Mouse (Mus musculus): Measurements from ENCODE around the gene Slc16a7.

Gene Slc16a7

DNA sequence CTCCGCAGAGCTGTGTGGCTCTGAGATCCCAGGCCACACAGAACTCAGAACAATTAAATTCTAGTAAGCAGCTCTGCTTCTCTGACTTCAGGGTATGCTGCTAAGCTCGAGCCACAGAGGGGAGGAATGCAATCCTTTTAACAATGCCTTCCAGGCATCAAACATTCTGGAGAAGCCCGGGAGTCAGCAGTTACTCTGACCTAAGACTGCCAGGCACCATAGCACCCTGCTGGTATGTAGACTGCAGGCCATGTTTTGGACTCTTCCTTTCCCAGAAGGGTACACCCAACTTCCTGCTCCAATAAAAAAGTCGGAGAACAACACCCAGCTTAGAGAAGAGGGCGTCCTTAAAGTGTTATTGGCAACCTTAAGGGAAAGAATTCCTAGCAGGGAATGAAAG, 205.1 kb downstream of the Slc16a7 start:
- DNase-seq (ENCODE audit: low spot score), result no peak

DNA sequence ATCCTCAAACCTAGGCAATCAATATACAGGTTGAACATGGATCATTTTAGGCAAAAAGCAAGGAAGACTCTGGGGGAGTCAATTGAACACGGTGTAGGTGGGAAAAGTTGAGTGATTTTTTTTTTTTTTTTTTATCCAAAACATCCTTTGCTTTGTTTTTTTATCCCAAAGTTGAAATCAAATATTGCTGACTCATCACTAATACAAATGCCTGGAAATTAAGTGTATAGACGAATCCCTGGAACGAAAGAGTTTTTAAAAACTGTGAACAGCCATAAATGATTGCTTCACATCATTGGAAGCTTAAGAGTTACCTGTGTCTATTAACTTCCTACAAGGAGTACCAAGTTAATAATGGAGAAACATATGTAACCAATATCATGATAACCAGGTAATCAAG, 206.7 kb downstream of the Slc16a7 start:
- DNase-seq (ENCODE audit: low spot score), result no peak

GRCm38 (mm10) chr10:125177782-125178181, 211.5 kb downstream of the Slc16a7 start:
- DNase-seq (ENCODE audit: low spot score), result no peak

GRCm38 (mm10) chr10:125175013-125175650, 214.1 kb downstream of the Slc16a7 start:
- no peak for DNase-seq (ENCODE audit: low spot score)

- DNase-seq (ENCODE audit: low spot score), result no peak
Measured at GRCm38 (mm10) chr10:125171625-125172024, 217.6 kb downstream of the Slc16a7 start.

DNA sequence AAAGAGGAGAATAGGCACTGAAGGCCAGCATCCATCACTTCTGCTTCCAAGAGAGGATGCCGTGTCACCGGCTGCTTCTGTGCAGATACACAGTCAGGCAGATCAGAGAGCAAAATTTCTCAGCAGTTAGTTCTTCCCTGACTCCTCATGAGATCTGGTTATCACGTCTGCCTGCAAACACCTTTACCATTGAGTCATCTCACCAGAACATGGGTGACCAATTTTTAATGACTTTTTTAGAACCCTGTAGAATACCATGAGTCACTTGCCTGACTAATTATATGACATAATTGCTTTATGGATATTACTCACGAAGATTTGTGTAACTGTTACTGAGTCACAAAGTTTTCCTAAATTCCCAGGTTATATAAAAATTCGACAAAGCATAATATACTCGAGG, 218.1 kb downstream of the Slc16a7 start:
- DNase-seq (ENCODE audit: low spot score), result no peak
